Mouse (Mus musculus) limb, embryonic 12.5 days (tissue): ENCODE measurements around the gene Tmem107. TPM values are rescaled to one million over a fixed set of nuclear protein-coding genes. Genes with fewer than 3 reads are reported as not detected.

Experiments used
- ATAC-seq: fragments of 200-750 bp; cut with Nextera tagmentation; 2 replicates; pipeline ENCODE4 v1.8.0; 2017; ENCODE audit warnings: low read depth, moderate TSS enrichment; ENCODE audit not compliant: insufficient number of reproducible peaks, insufficient read depth, low FRiP score, low TSS enrichment
- H3K27ac ChIP-seq: fragments of 300-500 bp; sonication (generic); 2 replicates; pipeline ENCODE4 v1.5.1; 2016; ENCODE audit warnings: mild to moderate bottlenecking, moderate library complexity
- H3K27me3 ChIP-seq: fragments of 300-500 bp; sonication (generic); 2 replicates; pipeline ENCODE4 v1.6.1; 2016; ENCODE audit warnings: mild to moderate bottlenecking, moderate library complexity
- H3K36me3 ChIP-seq: fragments of 300-500 bp; sonication (generic); 2 replicates; pipeline ENCODE4 v1.6.1; 2016; ENCODE audit warnings: mild to moderate bottlenecking, moderate library complexity
- H3K4me1 ChIP-seq: fragments of 300-500 bp; sonication (generic); replicated peaks from 2 replicates; pipeline ENCODE4 v1.6.1; 2016
- H3K4me2 ChIP-seq: fragments of 300-500 bp; sonication (generic); 2 replicates; pipeline ENCODE4 v1.6.1; 2016; ENCODE audit warnings: mild to moderate bottlenecking, moderate library complexity
- H3K4me3 ChIP-seq: fragments of 300-500 bp; sonication (generic); replicated peaks from 2 replicates; pipeline ENCODE4 v1.5.1; 2016; ENCODE audit warnings: mild to moderate bottlenecking
- H3K9ac ChIP-seq: fragments of 300-500 bp; sonication (generic); replicated peaks from 2 replicates; pipeline ENCODE4 v1.6.1; 2016; ENCODE audit warnings: mild to moderate bottlenecking, moderate library complexity
- H3K9me3 ChIP-seq: fragments of 300-500 bp; sonication (generic); 2 replicates; pipeline ENCODE4 v1.6.1; 2016; ENCODE audit warnings: mild to moderate bottlenecking, moderate library complexity
- WGBS: fragments of 180-500 bp; shearing (Covaris S2); methylation state at CpG from one replicate; pipeline ENCODE4 v1.1.7; 2016; 5-methylcytosine and 5-hydroxymethylcytosine counted together
- polyA plus RNA-seq: library from polyadenylated mRNA; unstranded; fragments of >200 nt; fragmentation: Nextera tagmentation; extraction: Ambion mirVana; gene quantifications from 2 replicates; pipeline ENCODE4 v1.2.1, GENCODE M21; 2016

The Tmem107 gene
- polyA plus RNA-seq, 1 experiment from 2014 or later, result 41.0 TPM

DNA sequence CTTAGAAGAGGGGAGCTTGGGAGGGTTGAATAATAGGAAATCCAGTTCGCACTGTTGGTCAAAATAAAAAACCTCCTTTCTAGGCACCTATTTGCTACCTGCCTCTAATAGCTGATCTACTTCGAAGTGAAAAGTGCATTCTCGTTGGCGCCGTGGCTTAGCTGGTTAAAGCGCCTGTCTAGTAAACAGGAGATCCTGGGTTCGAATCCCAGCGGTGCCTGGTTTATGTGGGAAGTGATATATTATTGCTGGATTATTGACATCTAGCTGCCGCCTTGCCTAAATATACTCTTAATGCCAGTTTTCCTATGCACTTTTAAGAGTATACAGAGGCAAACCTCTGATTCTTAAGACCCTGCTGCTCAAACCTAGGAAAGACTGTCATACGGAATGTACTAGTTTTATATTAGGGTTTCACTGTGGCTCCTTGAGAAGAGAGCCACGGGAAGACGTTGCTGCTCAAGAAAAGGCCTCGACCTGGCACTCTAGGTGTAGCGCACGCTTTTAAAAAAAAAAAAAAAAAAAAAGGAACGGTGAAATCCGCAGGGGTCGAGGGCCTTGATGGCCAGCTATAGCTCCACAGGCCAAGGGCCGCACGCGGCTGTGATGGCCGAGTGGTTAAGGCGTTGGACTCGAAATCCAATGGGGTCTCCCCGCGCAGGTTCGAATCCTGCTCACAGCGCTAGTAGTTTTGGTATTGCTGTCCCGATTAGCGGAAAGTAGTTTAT lies 39.9 kb downstream of the Tmem107 start:
- Histone ChIP-seq H3K4me1 (0 out of 2 replicates have a peak, but pooled peaks cover 3% of the 10 kb centered on the region), H3K4me2 (peak overlapping the region; percentile 57), H3K9ac (peak overlapping the region; percentile 57), H3K27ac (peak overlapping the region; percentile 25; the same call in 1 of the 2 replicates), H3K36me3 (peaks cover 41% of the 10 kb centered on the region), H3K9me3 (no peaks in the 10 kb centered on the region), H3K4me3 (peak overlapping the region; percentile 50), H3K27me3 (peaks cover 8% of the 10 kb centered on the region)
- ATAC-seq, result peak; percentile 44; the same call in 1 of the 2 replicates
- 1% methylated on average over 30 of the region's 30 CpGs for WGBS

DNA sequence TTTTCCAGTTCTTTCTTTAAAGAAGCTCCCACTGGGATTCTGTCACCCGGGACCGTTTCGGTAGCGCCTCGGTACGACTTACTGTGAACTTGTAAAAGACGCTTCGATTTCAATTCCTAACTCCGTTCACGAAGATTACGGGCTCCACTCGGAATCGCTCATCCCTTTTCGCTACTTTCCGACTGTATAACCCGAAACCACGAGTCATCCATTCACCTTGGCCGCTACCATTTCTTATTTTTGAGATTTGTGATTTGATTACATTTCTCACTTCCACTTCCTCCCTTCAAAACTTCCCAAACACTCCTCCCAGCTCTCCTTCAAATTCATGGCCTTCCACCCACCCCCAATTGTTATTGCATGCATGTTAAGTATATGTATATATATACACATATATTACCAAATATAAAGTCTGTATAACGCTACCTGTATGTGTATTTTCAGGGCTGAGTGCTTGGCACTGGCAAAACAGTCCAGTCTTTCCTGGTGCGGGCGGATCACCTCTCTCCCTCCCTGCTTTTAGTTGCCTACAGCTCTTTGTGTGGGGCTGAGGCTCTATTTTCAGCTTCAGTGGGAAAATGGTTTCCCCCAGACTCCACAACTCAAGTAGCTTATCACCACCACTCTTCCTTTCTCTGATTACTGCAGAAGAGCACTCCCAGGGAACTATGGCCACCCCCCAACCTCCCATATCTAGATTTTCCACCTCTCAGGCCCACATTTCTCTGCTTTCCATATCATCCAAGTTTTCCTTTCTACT lies 40.6 kb downstream of the Tmem107 start:
- 6% methylated on average over 21 of the region's 21 CpGs for WGBS
- Histone ChIP-seq H3K4me3 (peak overlapping the region; percentile 50), H3K27me3 (peaks cover 13% of the 10 kb centered on the region), H3K27ac (peak overlapping the region; percentile 4; the same call in 1 of the 2 replicates), H3K4me2 (peak overlapping the region; percentile 57), H3K4me1 (0 out of 2 replicates have a peak, but pooled peaks cover 3% of the 10 kb centered on the region), H3K9me3 (no peaks in the 10 kb centered on the region), H3K36me3 (peaks cover 33% of the 10 kb centered on the region), H3K9ac (peak overlapping the region; percentile 57)
- no peak for ATAC-seq

DNA sequence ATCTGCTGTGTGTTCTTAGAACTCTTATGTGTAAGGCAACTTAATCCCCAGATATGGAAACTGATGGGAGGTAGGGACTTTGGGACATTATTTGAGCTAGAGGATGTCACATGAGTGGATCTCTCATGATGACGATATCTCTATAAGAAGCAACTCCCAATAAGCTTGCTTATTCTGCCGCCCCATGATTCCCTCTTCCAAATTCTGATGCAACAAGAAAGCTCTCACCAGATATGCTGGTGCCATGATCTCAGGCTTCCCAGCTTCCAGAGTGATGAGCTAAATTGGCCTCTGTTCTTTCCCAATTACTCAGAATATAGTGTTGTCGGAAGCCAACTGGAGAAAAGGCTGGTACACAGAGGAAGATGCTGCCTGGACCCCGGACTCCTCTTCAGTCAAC lies 41.3 kb downstream of the Tmem107 start:
- peaks cover 19% of the 10 kb centered on the region for H3K27me3 ChIP-seq
- peak overlapping the region; percentile 28 for H3K4me2 ChIP-seq
- 63% methylated on average over 4 of the region's 4 CpGs for WGBS

DNA sequence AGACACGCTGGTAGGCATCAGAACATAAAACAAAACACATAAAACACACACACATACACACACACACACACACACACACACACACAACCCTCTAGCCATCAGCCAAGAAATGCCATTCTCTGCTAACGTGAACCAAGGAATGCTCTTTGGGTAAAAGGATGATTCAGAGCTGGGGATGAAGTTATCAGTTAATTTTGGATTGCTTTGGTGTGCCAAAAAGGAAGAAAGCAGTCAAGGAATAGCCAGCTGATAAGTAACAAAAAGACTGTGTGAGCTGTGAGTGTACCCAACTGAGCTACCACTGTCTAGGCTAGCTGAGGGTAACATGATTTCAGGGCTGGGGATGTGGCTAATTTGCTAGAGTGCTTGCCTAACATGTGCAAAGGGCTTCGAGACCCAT lies 43.4 kb downstream of the Tmem107 start:
- no peak overlapping the region for H3K4me2 ChIP-seq
- H3K27ac ChIP-seq, result no peak overlapping the region
- no peak for ATAC-seq
- peaks cover 20% of the 10 kb centered on the region for H3K27me3 ChIP-seq
- peaks cover 12% of the 10 kb centered on the region for H3K4me1 ChIP-seq
- H3K4me3 ChIP-seq, result no peak overlapping the region
- 62% methylated on average over 3 of the region's 3 CpGs for WGBS
- no peak overlapping the region for H3K9ac ChIP-seq
- H3K9me3 ChIP-seq, result no peaks in the 10 kb centered on the region
- H3K36me3 ChIP-seq, result peaks cover 6% of the 10 kb centered on the region; the same call in 1 of the 2 replicates

More for the DNA sequence above, 41.3 kb downstream of the Tmem107 start:
- no peak for ATAC-seq
- Histone ChIP-seq H3K4me3 (peak overlapping the region; percentile 50), H3K36me3 (peaks cover 27% of the 10 kb centered on the region), H3K9ac (no peak overlapping the region), H3K9me3 (no peaks in the 10 kb centered on the region), H3K27ac (no peak overlapping the region), H3K4me1 (0 out of 2 replicates have a peak, but pooled peaks cover 3% of the 10 kb centered on the region)

DNA sequence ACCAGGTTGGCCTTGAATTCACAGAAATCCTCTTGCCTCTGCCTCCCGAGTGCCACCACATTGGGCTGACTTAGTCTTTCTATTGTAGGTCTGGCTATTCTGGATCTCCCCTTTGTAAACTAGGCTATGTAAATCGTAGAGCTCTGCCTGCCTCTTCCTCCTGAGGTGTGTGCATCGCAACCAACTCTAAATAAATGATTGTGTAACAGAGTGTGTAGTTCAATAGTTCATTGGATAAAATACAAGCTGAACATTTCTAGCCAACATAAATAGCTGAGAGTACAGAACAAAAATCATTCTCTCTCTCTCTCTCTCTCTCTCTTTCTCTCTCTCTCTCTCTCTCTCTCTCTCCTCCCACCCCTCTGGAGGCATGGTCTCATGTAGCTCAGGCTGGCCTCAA lies 44.0 kb downstream of the Tmem107 start:
- Histone ChIP-seq H3K4me3 (no peak overlapping the region), H3K36me3 (no peaks in the 10 kb centered on the region), H3K4me1 (peaks cover 18% of the 10 kb centered on the region), H3K9me3 (no peaks in the 10 kb centered on the region), H3K4me2 (no peak overlapping the region), H3K27me3 (peaks cover 20% of the 10 kb centered on the region), H3K27ac (no peak overlapping the region), H3K9ac (no peak overlapping the region)
- no peak for ATAC-seq
- 78% methylated on average over 3 of the region's 3 CpGs for WGBS

DNA sequence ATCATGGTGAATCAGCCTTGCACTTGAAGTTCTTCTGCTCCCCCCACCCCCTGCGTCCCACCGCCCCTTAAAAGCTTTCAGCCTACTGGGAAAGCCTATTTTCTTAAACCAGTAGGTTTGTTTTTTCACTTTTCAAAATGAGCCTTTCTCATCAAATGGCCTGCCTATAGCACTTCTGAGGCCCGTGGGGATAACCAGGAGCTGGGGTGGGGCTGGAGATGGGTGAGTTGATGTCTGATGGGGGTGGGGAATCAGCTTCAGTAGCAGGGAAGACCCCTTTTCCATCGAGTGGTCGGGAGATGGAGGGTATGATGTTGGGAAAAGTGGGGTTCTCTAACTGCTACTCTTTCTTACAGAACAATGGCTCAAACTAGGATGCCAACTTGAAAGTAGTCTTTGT lies 46.2 kb downstream of the Tmem107 start:
- Histone ChIP-seq H3K4me3 (no peak overlapping the region), H3K27me3 (peaks cover 33% of the 10 kb centered on the region), H3K4me2 (peak overlapping the region; percentile 97), H3K9ac (no peak overlapping the region), H3K4me1 (peaks cover 34% of the 10 kb centered on the region), H3K9me3 (no peaks in the 10 kb centered on the region), H3K27ac (no peak overlapping the region), H3K36me3 (no peaks in the 10 kb centered on the region)
- no peak for ATAC-seq
- 46% methylated on average over 5 of the region's 5 CpGs for WGBS

DNA sequence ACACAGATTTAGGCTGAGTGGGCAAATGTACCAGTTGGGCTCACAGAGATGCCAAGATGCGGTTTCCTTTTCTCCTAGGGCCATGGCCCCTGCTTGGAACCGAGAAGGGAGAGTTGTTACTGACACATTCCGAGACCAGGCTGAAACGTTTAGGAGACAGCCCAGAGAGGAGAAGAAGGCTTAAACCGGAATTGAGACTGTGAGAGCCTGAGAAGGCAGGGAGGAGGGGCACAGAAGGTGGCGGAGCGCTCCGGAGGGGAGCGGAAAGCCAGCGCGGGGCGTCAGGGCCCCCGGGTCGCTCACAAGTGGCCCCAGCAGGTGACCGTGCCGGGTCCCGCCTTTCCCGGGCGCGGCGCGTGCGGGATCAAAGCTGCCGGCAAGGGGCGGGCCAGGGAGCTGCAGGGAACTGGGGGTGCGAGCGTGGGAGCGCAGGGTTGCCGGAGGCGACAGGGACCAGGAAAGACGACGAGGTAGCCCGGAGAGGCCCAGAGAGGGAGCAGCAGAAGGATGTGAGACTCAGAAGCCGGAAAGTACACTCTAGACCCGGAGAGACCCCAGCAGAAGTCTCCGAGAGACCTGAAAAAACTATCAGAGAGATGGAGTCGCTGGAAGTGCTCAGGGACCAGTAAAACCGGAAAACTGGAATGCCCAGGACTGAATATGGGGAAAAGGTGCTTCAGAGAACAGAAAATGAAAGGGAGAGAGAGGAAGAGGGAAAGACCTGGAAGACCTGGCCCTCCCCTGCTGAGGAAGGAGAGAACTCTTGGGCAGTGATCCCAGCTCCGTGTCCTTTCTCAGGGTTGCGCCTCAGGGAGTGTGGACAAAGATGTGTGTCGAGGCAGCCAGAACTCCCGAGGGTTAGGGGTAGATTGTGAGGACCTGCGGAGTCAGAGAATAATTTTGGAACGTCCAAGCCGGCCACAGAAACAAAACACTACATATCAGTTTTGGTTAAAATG lies 47.4 kb downstream of the Tmem107 start:
- peak overlapping the region; percentile 78 for H3K9ac ChIP-seq
- H3K36me3 ChIP-seq, result no peaks in the 10 kb centered on the region
- H3K4me1 ChIP-seq, result peaks cover 34% of the 10 kb centered on the region
- H3K27ac ChIP-seq, result peak overlapping the region; percentile 84
- H3K4me2 ChIP-seq, result peak overlapping the region; percentile 97
- ATAC-seq, result no peak
- H3K4me3 ChIP-seq, result peak overlapping the region; percentile 81
- no peaks in the 10 kb centered on the region for H3K9me3 ChIP-seq
- WGBS, result under 1% methylated on average over 45 of the region's 45 CpGs
- peaks cover 26% of the 10 kb centered on the region for H3K27me3 ChIP-seq

DNA sequence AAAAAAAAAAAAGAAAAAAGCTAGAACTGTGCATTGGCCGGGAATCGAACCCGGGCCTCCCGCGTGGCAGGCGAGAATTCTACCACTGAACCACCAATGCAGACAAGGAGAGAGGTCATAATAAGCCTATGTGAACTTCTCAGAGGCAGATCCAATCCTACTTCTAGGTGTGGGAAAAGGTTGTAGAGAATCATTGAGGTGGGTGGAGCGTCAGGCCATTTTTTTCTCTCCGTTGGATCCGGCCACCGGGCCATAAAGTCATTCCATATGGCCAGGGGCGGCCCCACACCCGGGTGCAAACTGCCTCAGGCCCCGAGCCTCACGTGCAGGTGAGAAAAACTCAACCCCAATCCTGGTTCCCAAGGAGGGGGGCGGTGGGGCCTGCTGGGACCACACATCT lies 48.2 kb downstream of the Tmem107 start:
- Histone ChIP-seq H3K4me2 (peak overlapping the region; percentile 97), H3K36me3 (no peaks in the 10 kb centered on the region), H3K27me3 (peaks cover 26% of the 10 kb centered on the region), H3K9me3 (no peaks in the 10 kb centered on the region), H3K27ac (no peak overlapping the region), H3K4me3 (peak overlapping the region; percentile 81), H3K4me1 (peaks cover 37% of the 10 kb centered on the region), H3K9ac (no peak overlapping the region)
- ATAC-seq, result peak; percentile 24; the same call in 1 of the 2 replicates
- WGBS, result under 1% methylated on average over 15 of the region's 15 CpGs

DNA sequence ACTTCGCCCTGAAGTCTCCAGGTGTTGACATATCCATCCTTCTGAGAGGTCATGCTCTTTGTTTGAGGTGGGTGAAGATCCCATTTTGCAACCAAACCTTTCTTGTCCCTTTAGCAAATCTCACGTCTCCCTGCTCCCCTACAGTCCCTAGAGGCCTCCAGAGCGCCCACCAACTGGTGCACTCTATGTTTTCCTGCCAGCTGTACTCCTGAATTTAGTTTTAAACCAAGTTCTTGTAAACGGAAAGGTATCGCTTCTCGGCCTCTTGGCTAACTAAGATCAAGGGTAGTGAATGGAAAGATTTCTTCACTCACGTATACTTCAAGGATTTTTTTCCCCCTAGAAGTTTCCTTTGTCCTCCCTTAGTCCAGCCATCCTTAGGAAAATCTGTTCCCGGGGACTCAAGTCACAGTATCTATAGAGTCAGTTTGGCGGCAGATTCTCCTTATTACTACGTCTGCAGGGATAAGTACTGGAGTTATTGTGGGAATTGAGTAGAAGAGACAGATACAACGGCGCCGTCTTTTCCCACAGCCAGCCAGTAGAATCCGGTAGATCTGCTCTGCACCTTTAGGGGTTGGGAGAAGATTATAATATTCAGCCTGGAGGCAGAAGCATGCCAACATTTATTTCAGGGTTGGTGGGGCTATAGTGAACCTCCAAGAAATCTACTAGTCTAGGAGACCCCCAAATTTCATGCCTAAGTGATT lies 49.0 kb downstream of the Tmem107 start:
- H3K4me1 ChIP-seq, result peaks cover 37% of the 10 kb centered on the region
- H3K27ac ChIP-seq, result no peak overlapping the region
- no peak overlapping the region for H3K9ac ChIP-seq
- no peaks in the 10 kb centered on the region for H3K36me3 ChIP-seq
- ATAC-seq, result no peak
- 21% methylated on average over 14 of the region's 14 CpGs for whole genome bisulfite sequencing
- no peaks in the 10 kb centered on the region for H3K9me3 ChIP-seq
- H3K27me3 ChIP-seq, result peaks cover 26% of the 10 kb centered on the region
- H3K4me3 ChIP-seq, result peak overlapping the region; percentile 81
- H3K4me2 ChIP-seq, result peak overlapping the region; percentile 97

DNA sequence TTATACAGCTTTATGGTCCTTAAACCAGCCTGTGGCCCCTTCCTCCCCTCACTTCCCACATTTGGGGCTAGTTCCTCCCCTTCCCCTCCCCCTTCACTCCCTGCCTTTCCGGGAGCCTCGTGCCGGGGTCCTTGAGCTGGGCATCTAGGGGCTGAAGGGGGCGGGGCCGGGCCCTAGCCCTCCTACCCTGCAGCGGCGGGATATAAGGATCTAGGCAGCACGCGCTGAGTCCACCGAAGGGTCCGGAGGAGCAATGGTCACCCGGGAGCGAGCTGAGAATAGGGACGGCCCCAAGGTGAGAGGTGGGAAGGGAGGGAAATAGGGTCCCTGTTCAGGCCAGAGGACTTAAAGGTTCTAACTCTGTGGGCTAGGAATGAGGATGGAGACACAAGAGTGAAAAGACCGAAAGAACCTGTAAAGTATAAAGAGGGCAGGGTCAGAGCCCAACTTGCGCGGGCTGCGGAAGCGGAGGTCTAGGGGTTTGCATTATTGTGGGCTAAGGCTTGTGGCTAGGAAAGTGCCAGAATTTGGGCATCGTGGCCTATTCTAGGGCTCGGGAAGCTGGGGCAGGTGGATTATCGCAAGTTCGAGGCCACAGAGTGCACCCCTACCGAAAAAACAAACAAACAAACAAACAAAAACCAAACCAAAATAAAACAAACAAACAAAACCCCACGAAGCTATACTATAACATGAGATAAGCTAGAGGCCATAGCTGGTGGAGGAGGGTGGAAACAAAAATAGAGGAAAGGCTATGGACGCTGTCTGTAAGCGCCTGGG lies 49.8 kb downstream of the Tmem107 start, which contains the start of gene Hes7:
Hes7 (plus strand) TSS at position 184 of the 780 bp plus-strand sequence.
- ATAC-seq, result no peak
- H3K9me3 ChIP-seq, result no peaks in the 10 kb centered on the region
- WGBS, result 1% methylated on average over 27 of the region's 27 CpGs
- H3K9ac ChIP-seq, result peak within 1 kb of the TSS; percentile 74
- peak within 1 kb of the TSS; percentile 81 for H3K4me3 ChIP-seq
- H3K36me3 ChIP-seq, result no peaks in the 10 kb centered on the region
- peak within 1 kb of the TSS; percentile 97 for H3K4me2 ChIP-seq
- H3K4me1 ChIP-seq, result peaks cover 37% of the 10 kb centered on the region
- no peak within 1 kb of the TSS for H3K27ac ChIP-seq
- peaks cover 26% of the 10 kb centered on the region for H3K27me3 ChIP-seq
